In genomic region chr3:92083042-92083441, GRCm38 (mm10) we compare ENCODE assay signal across 10 mouse cellular contexts. TPM values are rescaled to one million over a fixed set of nuclear protein-coding genes. Genes with fewer than 3 reads are reported as not detected.
DNase-seq lines count a peak whose midpoint lies in the region; ATAC-seq lines count a peak whose summit lies in the region.
"Had no signal": no experiment of that assay in that cellular context is flagged by ENCODE, and none has a peak within 500 bp of the region (broad histone marks: within the 10 kb centered on the region; RNA-seq: fewer than 3 reads in every experiment).

TSS of gene Lor (minus strand) at chr3:92083142.

- H3K4me2 ChIP-seq in heart, embryonic 15.5 days, result peak within 1 kb of the TSS; percentile 98
- peak within 1 kb of the TSS; percentile 89 for H3K4me2 ChIP-seq in midbrain, embryonic 11.5 days

- H3K9ac ChIP-seq in heart, embryonic 15.5 days, result no peak within 1 kb of the TSS
- H3K9ac ChIP-seq in midbrain, embryonic 11.5 days (ENCODE audit: low read length), result no peak within 1 kb of the TSS

- H3K9me3 ChIP-seq in heart, embryonic 15.5 days (replicated peaks), result no peaks in the 10 kb centered on the region
- H3K9me3 ChIP-seq in embryonic facial prominence, embryonic 10.5 days, result no peaks in the 10 kb centered on the region
- H3K9me3 ChIP-seq in hindbrain, embryonic 10.5 days, result no peaks in the 10 kb centered on the region
- H3K9me3 ChIP-seq in midbrain, embryonic 11.5 days (ENCODE audit: control insufficient read depth, low read length), result no peaks in the 10 kb centered on the region

- peak within 1 kb of the TSS; percentile 79 for H3K4me3 ChIP-seq in heart, embryonic 15.5 days
- H3K4me3 ChIP-seq in embryonic facial prominence, embryonic 10.5 days, result peak within 1 kb of the TSS; percentile 84
- peak within 1 kb of the TSS; percentile 79 for H3K4me3 ChIP-seq in hindbrain, embryonic 10.5 days
- H3K4me3 ChIP-seq in midbrain, embryonic 11.5 days (ENCODE audit: low read depth, low read length), result no peak within 1 kb of the TSS; the same call in 1 of the 2 replicates

- no peak for ATAC-seq in heart, embryonic 15.5 days (replicated peaks; ENCODE audit: insufficient number of reproducible peaks, insufficient read depth, low FRiP score, low read depth)
- no peak for ATAC-seq in midbrain, embryonic 11.5 days (ENCODE audit: low FRiP score)
- ATAC-seq in inflammation-experienced regulatory T-cells, adult 6 months, result no peak

- 73% methylated on average over 2 of the region's 2 CpGs for whole genome bisulfite sequencing in heart, embryonic 15.5 days
- WGBS in embryonic facial prominence, embryonic 10.5 days, result 87% methylated on average over 2 of the region's 2 CpGs
- WGBS in hindbrain, embryonic 10.5 days, result 81% methylated on average over 2 of the region's 2 CpGs
- 86% methylated on average over 2 of the region's 2 CpGs for WGBS in midbrain, embryonic 11.5 days

- H3K36me3 ChIP-seq in heart, embryonic 15.5 days, result no peaks in the 10 kb centered on the region
- H3K36me3 ChIP-seq in embryonic facial prominence, embryonic 10.5 days (replicated peaks), result no peaks in the 10 kb centered on the region
- no peaks in the 10 kb centered on the region for H3K36me3 ChIP-seq in hindbrain, embryonic 10.5 days
- no peaks in the 10 kb centered on the region for H3K36me3 ChIP-seq in midbrain, embryonic 11.5 days (ENCODE audit: control insufficient read depth, insufficient read depth, low read length)

- H3K27ac ChIP-seq in heart, embryonic 15.5 days, result no peak within 1 kb of the TSS
- H3K27ac ChIP-seq in embryonic facial prominence, embryonic 10.5 days (replicated peaks), result no peak within 1 kb of the TSS
- H3K27ac ChIP-seq in hindbrain, embryonic 10.5 days, result no peak within 1 kb of the TSS
- no peak within 1 kb of the TSS for H3K27ac ChIP-seq in midbrain, embryonic 11.5 days (ENCODE audit: low read depth, low read length)

- no peak for DNase-seq in heart, adult 9 months (ENCODE audit: low spot score in 2 of 2)
- DNase-seq in embryonic facial prominence, embryonic 10.5 days (ENCODE audit: low spot score), result no peak
- DNase-seq in hindbrain, embryonic 10.5 days (ENCODE audit: low spot score), result no peak
- DNase-seq in midbrain, embryonic 11.5 days (ENCODE audit: low spot score, missing footprints), result no peak
- DNase-seq in adrenal gland, postnatal 36 days, result no peak
- no peak for DNase-seq in frontal cortex, adult 2 months (ENCODE audit: extremely low spot score in 1 of 2, low spot score in 1 of 2)
- DNase-seq: cerebellum, adult 8-10 months had no signal

- H3K4me1 ChIP-seq in heart, embryonic 15.5 days (replicated peaks), result peaks cover 5% of the 10 kb centered on the region; the same call in 1 of the 2 replicates
- H3K4me1 ChIP-seq in embryonic facial prominence, embryonic 10.5 days, result peaks cover 6% of the 10 kb centered on the region
- peaks cover 14% of the 10 kb centered on the region for H3K4me1 ChIP-seq in hindbrain, embryonic 10.5 days (replicated peaks)
- H3K4me1 ChIP-seq in midbrain, embryonic 11.5 days (ENCODE audit: control insufficient read depth, insufficient read depth, low read length), result no peaks in the 10 kb centered on the region

- peaks cover 37% of the 10 kb centered on the region for H3K27me3 ChIP-seq in heart, embryonic 15.5 days
- peaks cover 50% of the 10 kb centered on the region for H3K27me3 ChIP-seq in embryonic facial prominence, embryonic 10.5 days (replicated peaks; ENCODE audit: low read depth, poor library complexity, severe bottlenecking)
- peaks cover 50% of the 10 kb centered on the region for H3K27me3 ChIP-seq in hindbrain, embryonic 10.5 days (ENCODE audit: insufficient read depth, poor library complexity, severe bottlenecking)
- H3K27me3 ChIP-seq in midbrain, embryonic 11.5 days (ENCODE audit: control insufficient read depth, insufficient read depth, low read length), result peaks cover 6% of the 10 kb centered on the region; the same call in 1 of the 2 replicates

RNA-seq across cellular contexts. Expression of gene Lor, which starts in this region (rescaled TPM):
- polyA plus RNA-seq in heart, embryonic 15.5 days (2015; fragmentation: Nextera tagmentation; extraction: Ambion mirVana), result 0.77 and 1.00 TPM in 2 replicates
- polyA plus RNA-seq in embryonic facial prominence, embryonic 10.5 days (2016; fragmentation: Nextera tagmentation; extraction: Ambion mirVana), result 0.19 and 0.26 TPM in 2 replicates
- polyA plus RNA-seq in hindbrain, embryonic 10.5 days (2016; fragmentation: Nextera tagmentation; extraction: Ambion mirVana), result 0.46 and 1.7 TPM in 2 replicates
- 0.70 and 0.76 TPM in 2 replicates for polyA plus RNA-seq in midbrain, embryonic 11.5 days (2014; fragmentation: Nextera tagmentation; extraction: Ambion mirVana)
- not detected for polyA plus RNA-seq in inflammation-experienced regulatory T-cells, adult 6 months (2017; shearing (Covaris generic))
- under 1 TPM; 0.26 TPM for total RNA-seq in adrenal gland, postnatal 36 days (2021)
- polyA plus RNA-seq in frontal cortex, adult 2 months (2012; rRNA removed), result 5.2 and 5.4 TPM in 2 replicates
- total RNA-seq: gastrocnemius, adult 8-10 months had no signal
